Comparison of ENCODE assay signal across 8 mouse cellular contexts in the genomic region with DNA sequence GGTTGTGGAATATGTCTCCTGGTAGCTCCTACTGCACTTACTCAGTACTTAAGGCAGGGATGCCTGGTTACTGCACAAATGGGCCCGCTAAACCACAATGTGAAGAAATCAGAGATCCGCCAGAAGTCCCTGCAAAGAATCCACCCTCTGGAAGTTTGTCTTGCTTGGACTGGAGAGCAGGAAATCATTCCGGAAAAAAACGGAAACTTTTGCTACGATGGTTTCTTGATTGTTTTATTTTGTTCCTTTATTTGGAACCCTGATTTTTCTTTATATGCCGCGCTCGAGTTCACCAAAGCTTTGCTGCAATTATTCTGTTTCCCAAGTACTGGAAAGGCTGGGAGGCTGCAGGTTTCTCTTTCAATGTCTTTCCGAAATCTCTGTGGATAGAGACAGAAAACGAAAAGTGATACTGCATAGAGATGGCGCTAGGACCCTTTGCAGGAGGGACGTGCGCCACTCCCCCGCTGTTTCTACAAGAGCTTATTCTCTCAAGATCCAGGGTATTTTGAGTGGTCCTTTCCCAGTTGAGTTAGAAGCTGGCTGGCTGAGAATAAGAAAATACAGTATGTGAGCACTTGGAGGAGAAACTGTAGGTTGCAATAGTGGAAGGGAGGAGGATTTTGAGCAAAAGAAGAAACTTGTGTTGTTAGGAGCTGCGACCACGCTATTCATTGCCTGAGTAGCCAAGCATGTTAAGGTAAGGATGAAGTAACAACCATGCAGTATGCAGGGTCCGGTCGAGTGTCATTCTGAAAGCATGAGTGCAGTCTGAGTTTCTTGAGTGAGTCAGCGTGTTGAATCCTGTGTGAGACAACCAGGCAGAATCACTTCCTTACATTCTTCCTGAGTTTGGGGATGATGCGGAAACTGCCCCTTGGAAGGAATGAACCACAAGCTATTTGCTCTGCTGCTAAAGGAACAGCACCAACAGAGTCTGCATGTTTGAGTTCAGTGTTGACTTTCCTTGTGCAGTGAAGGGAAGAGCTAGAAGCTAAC. TPM values are rescaled to one million over a fixed set of nuclear protein-coding genes. Genes with fewer than 3 reads are reported as not detected.
DNase-seq lines count a peak whose midpoint lies in the region; ATAC-seq lines count a peak whose summit lies in the region.

No protein-coding gene starts in this region.

- no peaks in the 10 kb centered on the region for H3K36me3 ChIP-seq in megakaryocyte, embryonic 14.5 days (replicated peaks; ENCODE audit: low read length)
- no peaks in the 10 kb centered on the region for H3K36me3 ChIP-seq in limb, embryonic 10.5 days

- H3K27ac ChIP-seq in limb, embryonic 10.5 days: no peak overlapping the region

- DNase-seq in frontal cortex, postnatal 10 days (ENCODE audit: low spot score in 2 of 2): peak; percentile 16 to 34
- peak; percentile 29 for DNase-seq in limb, embryonic 10.5 days (ENCODE audit: low spot score)
- peak; percentile 42 for DNase-seq in retina, postnatal 1 day
- DNase-seq in cerebellum, postnatal 36 days: no peak
- DNase-seq in gastrocnemius, postnatal 4 days (ENCODE audit: low spot score in 2 of 2): no peak

- peaks cover 23% of the 10 kb centered on the region for H3K4me1 ChIP-seq in megakaryocyte, embryonic 14.5 days
- H3K4me1 ChIP-seq in limb, embryonic 10.5 days: peaks cover 24% of the 10 kb centered on the region

- peaks cover 43% of the 10 kb centered on the region for H3K27me3 ChIP-seq in megakaryocyte, embryonic 14.5 days (replicated peaks)
- H3K27me3 ChIP-seq in limb, embryonic 10.5 days (ENCODE audit: low read depth, poor library complexity, severe bottlenecking): peaks cover 60% of the 10 kb centered on the region

- WGBS in limb, embryonic 10.5 days: 8% methylated on average over 20 of the region's 20 CpGs

- peak overlapping the region; percentile 43 for H3K4me3 ChIP-seq in megakaryocyte, embryonic 14.5 days (replicated peaks)
- peak overlapping the region; percentile 62 for H3K4me3 ChIP-seq in limb, embryonic 10.5 days

- no peak for ATAC-seq in megakaryocyte, adult 5-6 weeks (ENCODE audit: poor library complexity, severe bottlenecking)
- ATAC-seq in CD4-positive, CD25-positive, alpha-beta regulatory T cell, adult 4 months: no peak

- H3K9me3 ChIP-seq in megakaryocyte, embryonic 14.5 days: 0 out of 2 replicates have a peak, but pooled peaks cover 7% of the 10 kb centered on the region
- H3K9me3 ChIP-seq in limb, embryonic 10.5 days (replicated peaks): no peaks in the 10 kb centered on the region

RNA-seq across cellular contexts. Expression of a gene that starts 1.2 kb away (rescaled TPM):
- not detected in 2 replicates for polyA plus RNA-seq in megakaryocyte, embryonic 14.5 days (2012; ENCODE audit: insufficient read depth, low replicate concordance)
- not detected in 2 replicates for total RNA-seq in megakaryocyte, adult 5-6 weeks (2015)
- total RNA-seq in megakaryocyte, adult 5-6 weeks (2017): not detected in 2 replicates
- polyA plus RNA-seq in limb, embryonic 10.5 days (2016; fragmentation: Nextera tagmentation; extraction: Ambion mirVana): 0.40 and 0.54 TPM in 2 replicates
- polyA plus RNA-seq in CD4-positive, CD25-positive, alpha-beta regulatory T cell, adult 4 months (2017; shearing (Covaris generic)): under 1 TPM in 1 of 2 experiments, not detected in 1; 0.22 TPM
- total RNA-seq in gastrocnemius, postnatal 4 days (2021): under 1 TPM in 1 of 2 experiments, not detected in 1; 0.23 TPM

Comparison
In these comparisons a context has a peak if more than half of its experiments do, and no peak if none do; other contexts are left out.
1. DNase-seq: peak in frontal cortex, postnatal 10 days (2 of 2), limb, embryonic 10.5 days (single experiment) and retina, postnatal 1 day (single experiment); none in cerebellum, postnatal 36 days (0 of 2) and gastrocnemius, postnatal 4 days (0 of 2).